Mouse (Mus musculus) mesoderm, embryonic 11.5 days (tissue): ENCODE measurements around the gene Gk5.

ENCODE experiments used
- DNase-seq: peaks from one replicate; pipeline ENCODE4 v3.0.0-alpha.2; 2012; ENCODE audit warnings: low read depth, low spot score

Gk5 gene

DNA sequence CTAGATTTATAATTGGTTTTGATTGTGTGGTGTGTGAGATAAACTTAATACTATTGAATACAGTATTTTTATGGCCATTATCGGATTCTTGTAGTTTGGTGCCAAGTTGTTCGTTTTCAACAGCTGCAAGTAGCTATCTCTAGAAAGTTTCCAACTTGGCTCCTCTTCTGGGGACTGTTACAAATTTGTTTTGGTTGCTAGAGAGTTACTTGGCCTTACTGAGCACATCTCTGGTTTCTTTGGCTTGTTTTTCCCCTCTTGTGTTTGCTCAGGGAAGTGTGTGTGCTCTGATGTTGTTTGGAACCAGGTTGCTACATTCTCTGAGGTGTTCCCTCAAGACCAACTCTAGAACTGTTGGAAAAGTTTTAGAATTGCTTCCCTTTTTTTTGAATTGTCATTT lies 104.1 kb downstream of the Gk5 start:
- no peak for DNase-seq

DNA sequence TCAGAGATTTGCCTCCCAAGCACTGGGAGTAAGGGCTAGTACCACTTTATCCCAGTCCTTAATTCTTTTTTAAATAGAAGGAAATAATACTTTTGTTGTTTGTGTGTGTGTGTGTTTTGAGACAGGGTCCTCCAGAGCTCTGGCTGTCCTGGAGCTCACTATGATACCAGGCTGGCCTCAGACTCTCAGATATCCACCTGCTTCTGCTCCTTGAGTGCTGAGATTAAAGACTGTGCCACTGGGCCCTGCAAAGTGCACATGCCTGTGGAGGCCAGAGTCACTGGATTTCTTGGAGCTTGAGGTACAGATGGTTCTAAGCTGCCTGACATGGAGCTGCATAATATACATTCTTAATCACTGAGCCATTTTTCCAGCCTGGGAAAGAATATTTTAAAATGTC lies 109.1 kb downstream of the Gk5 start:
- DNase-seq, result no peak

DNA sequence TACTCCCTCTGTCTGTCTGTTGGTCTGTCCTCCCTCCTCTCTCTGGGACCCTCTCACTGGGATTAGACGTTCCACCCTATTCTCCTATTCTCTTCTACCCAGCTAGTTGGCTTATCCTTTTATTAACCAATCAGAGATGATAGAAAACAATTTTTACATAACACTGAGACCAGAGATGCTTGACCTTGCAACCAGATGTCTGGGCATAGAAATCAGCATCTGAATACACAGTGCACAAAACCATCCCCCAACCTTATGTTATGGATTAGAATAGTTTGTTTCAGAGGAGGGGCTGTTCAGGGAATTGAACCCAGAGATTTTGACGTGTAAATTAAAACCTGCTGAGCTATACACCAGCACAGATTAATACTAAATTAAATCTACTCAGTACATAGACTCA lies 111.1 kb downstream of the Gk5 start:
- no peak for DNase-seq
